Mouse (Mus musculus): ENCODE data around the gene Tarm1.

DNA sequence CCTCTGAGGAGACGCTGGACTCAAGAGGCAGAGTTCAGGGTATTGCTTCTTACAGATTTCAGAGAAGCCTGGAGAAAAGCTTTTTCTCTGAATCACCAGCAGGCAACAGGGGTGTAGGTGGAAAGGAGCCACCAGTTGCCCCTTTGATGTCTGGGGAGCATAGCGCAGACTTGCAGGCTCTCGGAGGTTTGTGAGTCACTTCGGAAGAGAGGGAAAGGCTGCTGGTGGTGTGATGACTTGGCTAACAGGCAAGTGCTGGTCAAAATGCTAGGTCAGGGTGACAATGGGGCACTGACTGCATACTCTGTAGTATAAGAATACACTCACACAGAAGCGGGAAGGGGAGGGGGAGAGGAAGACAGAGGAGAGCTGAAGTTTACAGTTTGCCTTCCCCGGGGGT lies 51.3 kb downstream of the Tarm1 start:
- TF ChIP-seq TCF12 (IDR thresholded peaks at IDR 0.05; ENCODE audit: low read depth, low read length) (no peak), SIN3A (IDR thresholded peaks at IDR 0.05; ENCODE audit: low read length) (no peak)
